Comparison of ENCODE assay signal across 17 mouse cellular contexts in genomic region chrX:42647131-42647530, GRCm38 (mm10).
"Had no signal": no experiment of that assay in that cellular context is flagged by ENCODE, and none has a peak within 500 bp of the region (broad histone marks: within the 10 kb centered on the region; RNA-seq: fewer than 3 reads in every experiment).

No protein-coding gene starts in this region.

- DNase-seq: lung, adult 18-20 months; lung, embryonic 14.5 days; lung, postnatal 10 days; lung, postnatal 4 days; midbrain, embryonic 14.5 days; right cerebral cortex, postnatal 14 days; right cerebral cortex, postnatal 4 days; spleen, adult 18-20 months; thymus, adult 18-20 months; thymus, postnatal 14 days; thymus, postnatal 36 days had no signal

- H3K9ac ChIP-seq: lung, embryonic 14.5 days; midbrain, embryonic 12.5 days; neural tube, embryonic 13.5 days; neural tube, embryonic 15.5 days had no signal

- ATAC-seq: midbrain, embryonic 16.5 days had no signal

- H3K27me3 ChIP-seq: midbrain, embryonic 12.5 days; neural tube, embryonic 13.5 days; neural tube, embryonic 15.5 days had no signal

- H3K4me3 ChIP-seq: midbrain, embryonic 10.5 days; midbrain, embryonic 12.5 days; myocyte; neural tube, embryonic 13.5 days; neural tube, embryonic 15.5 days had no signal

- H3K36me3 ChIP-seq: midbrain, embryonic 10.5 days; midbrain, embryonic 12.5 days; neural tube, embryonic 13.5 days; neural tube, embryonic 15.5 days had no signal

- H3K4me2 ChIP-seq: lung, embryonic 14.5 days; midbrain, embryonic 12.5 days; neural tube, embryonic 13.5 days; neural tube, embryonic 15.5 days had no signal

- H3K27ac ChIP-seq: midbrain, embryonic 10.5 days; midbrain, embryonic 12.5 days; neural tube, embryonic 13.5 days; neural tube, embryonic 15.5 days had no signal

- H3K4me1 ChIP-seq: midbrain, embryonic 10.5 days; midbrain, embryonic 12.5 days; neural tube, embryonic 13.5 days; neural tube, embryonic 15.5 days had no signal

- H3K9me3 ChIP-seq: midbrain, embryonic 10.5 days; midbrain, embryonic 12.5 days; neural tube, embryonic 13.5 days; neural tube, embryonic 15.5 days had no signal
